In the genomic region with DNA sequence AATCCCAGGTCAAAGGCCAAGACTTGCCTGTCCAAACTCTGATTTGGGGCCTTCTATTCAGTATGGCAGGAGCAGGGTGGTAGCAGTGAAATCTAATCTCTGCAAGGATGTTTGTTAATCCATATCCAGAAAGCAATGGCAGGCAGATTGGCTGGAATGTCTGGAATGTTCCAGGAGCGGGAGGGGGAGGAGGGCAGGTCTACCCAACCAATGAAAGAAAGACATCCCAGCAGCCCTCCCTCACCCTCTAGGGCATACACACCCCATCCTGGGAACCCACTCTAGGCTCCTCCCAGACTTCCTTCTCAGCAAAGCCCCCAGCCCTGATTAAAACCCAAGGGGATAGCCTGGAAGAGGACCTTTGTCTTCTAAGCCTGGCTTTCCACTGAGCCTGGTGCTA, we compare ENCODE assay signal across 9 mouse cellular contexts. TPM values are rescaled to one million over a fixed set of nuclear protein-coding genes. Genes with fewer than 3 reads are reported as not detected.
A peak's percentile ranks its signal among the peaks of the same experiment; 100 is the strongest.
DNase-seq lines count a peak whose midpoint lies in the region; ATAC-seq and TF ChIP-seq lines count a peak whose summit lies in the region.
"Had no signal": no experiment of that assay in that cellular context is flagged by ENCODE, and none has a peak within 500 bp of the region (broad histone marks: within the 10 kb centered on the region; RNA-seq: fewer than 3 reads in every experiment).

No protein-coding gene starts in this region.

- H3K9ac ChIP-seq in midbrain, embryonic 12.5 days (replicated peaks) = no peak overlapping the region
- H3K9ac ChIP-seq in midbrain, embryonic 14.5 days (replicated peaks; ENCODE audit: low read length) = no peak overlapping the region; the same call in 1 of the 2 replicates
- peak overlapping the region; percentile 12; the same call in 1 of the 2 replicates for H3K9ac ChIP-seq in limb, embryonic 11.5 days (ENCODE audit: low read length)
- H3K9ac ChIP-seq in stomach, postnatal 0 days (ENCODE audit: low read length) = no peak overlapping the region

- H3K27me3 ChIP-seq in midbrain, embryonic 12.5 days = no peaks in the 10 kb centered on the region
- H3K27me3 ChIP-seq in midbrain, embryonic 14.5 days (ENCODE audit: control insufficient read depth, insufficient read depth, low read length) = no peaks in the 10 kb centered on the region
- no peaks in the 10 kb centered on the region for H3K27me3 ChIP-seq in limb, embryonic 11.5 days (ENCODE audit: control insufficient read depth, insufficient read depth, low read length)
- H3K27me3 ChIP-seq in stomach, postnatal 0 days (ENCODE audit: control insufficient read depth, insufficient read depth, low read length) = no peaks in the 10 kb centered on the region

- H3K27ac ChIP-seq in midbrain, embryonic 12.5 days (replicated peaks) = peak overlapping the region; percentile 46; the same call in 1 of the 2 replicates
- no peak overlapping the region for H3K27ac ChIP-seq in midbrain, embryonic 14.5 days (replicated peaks; ENCODE audit: low read depth, low read length)
- H3K27ac ChIP-seq in embryonic fibroblast, embryonic 13.5 days (ENCODE audit: insufficient read depth, low read length) = peak overlapping the region; percentile 52
- peak overlapping the region; percentile 47; the same call in 1 of the 2 replicates for H3K27ac ChIP-seq in limb, embryonic 11.5 days (replicated peaks; ENCODE audit: low read depth, low read length)
- 0 out of 2 replicates have a peak overlapping the region, but pooled peaks have one; percentile 35 for H3K27ac ChIP-seq in stomach, postnatal 0 days (replicated peaks)
- H3K27ac ChIP-seq in left cerebral cortex, adult 2 months = no peak overlapping the region

- H3K4me2 ChIP-seq in midbrain, embryonic 12.5 days (replicated peaks) = no peak overlapping the region
- H3K4me2 ChIP-seq in midbrain, embryonic 14.5 days (ENCODE audit: low read length) = no peak overlapping the region
- peak overlapping the region; percentile 28; the same call in 1 of the 2 replicates for H3K4me2 ChIP-seq in limb, embryonic 11.5 days (ENCODE audit: low read depth, severe bottlenecking)
- H3K4me2 ChIP-seq in stomach, postnatal 0 days (replicated peaks; ENCODE audit: low read depth) = no peak overlapping the region

- intact Hi-C loops in left cerebral cortex, adult 2 months (cut with DNase I) = loop anchor here (5.0 kb wide), 1 partner anchor 155 kb away; no protein-coding TSS in a partner anchor
- intact Hi-C loops in left cerebral cortex, postnatal 14 days (cut with DNase I) = no loop called here

- H3K36me3 ChIP-seq in midbrain, embryonic 12.5 days = peaks cover 32% of the 10 kb centered on the region
- peaks cover 7% of the 10 kb centered on the region for H3K36me3 ChIP-seq in midbrain, embryonic 14.5 days (ENCODE audit: control insufficient read depth, insufficient read depth, low read length)
- peaks cover 10% of the 10 kb centered on the region for H3K36me3 ChIP-seq in limb, embryonic 11.5 days (ENCODE audit: control insufficient read depth, insufficient read depth, low read length)
- no peaks in the 10 kb centered on the region for H3K36me3 ChIP-seq in stomach, postnatal 0 days (ENCODE audit: control insufficient read depth, insufficient read depth, low read length)

- no peak for DNase-seq in midbrain, embryonic 14.5 days
- DNase-seq in limb, embryonic 11.5 days (ENCODE audit: low spot score) = peak; percentile 59
- DNase-seq in stomach, postnatal 0 days (ENCODE audit: low spot score) = peak; percentile 45
- DNase-seq in left cerebral cortex, adult 2 months (ENCODE audit: extremely low spot score in 1 of 2, low spot score in 2 of 2) = no peak
- DNase-seq in cerebellum, postnatal 10 days = no peak
- DNase-seq in left cerebral cortex, postnatal 14 days (ENCODE audit: low spot score in 2 of 2) = no peak
- DNase-seq: adrenal gland, postnatal 36 days had no signal

- no peaks in the 10 kb centered on the region for H3K9me3 ChIP-seq in midbrain, embryonic 12.5 days
- H3K9me3 ChIP-seq in midbrain, embryonic 14.5 days (ENCODE audit: control insufficient read depth, low read length) = no peaks in the 10 kb centered on the region
- H3K9me3 ChIP-seq in limb, embryonic 11.5 days (ENCODE audit: control insufficient read depth, low read length) = no peaks in the 10 kb centered on the region
- H3K9me3 ChIP-seq in stomach, postnatal 0 days (ENCODE audit: control insufficient read depth, low read length) = no peaks in the 10 kb centered on the region

- 13% methylated on average over 1 of the region's 1 CpGs for WGBS in midbrain, embryonic 12.5 days
- WGBS in midbrain, embryonic 14.5 days = 23% methylated on average over 1 of the region's 1 CpGs
- WGBS in limb, embryonic 11.5 days = 17% methylated on average over 1 of the region's 1 CpGs
- 18% methylated on average over 1 of the region's 1 CpGs for WGBS in stomach, postnatal 0 days

- no peak for TF ChIP-seq CTCF in embryonic fibroblast, embryonic 13.5 days (IDR thresholded peaks at IDR 0.05; ENCODE audit: borderline replicate concordance, insufficient read depth, low read length)
- TF ChIP-seq CTCF in stomach, postnatal 0 days (IDR thresholded peaks at IDR 0.05; ENCODE audit: low read depth) = no peak
- no peak for TF ChIP-seq CTCF in left cerebral cortex, adult 2 months (IDR thresholded peaks at IDR 0.05)

- TF ChIP-seq EP300 in stomach, postnatal 0 days (optimal IDR thresholded peaks at IDR 0.05) = no peak

- H3K4me3 ChIP-seq in midbrain, embryonic 12.5 days = no peak overlapping the region
- H3K4me3 ChIP-seq in midbrain, embryonic 14.5 days (replicated peaks; ENCODE audit: low read depth, low read length) = no peak overlapping the region
- no peak overlapping the region for H3K4me3 ChIP-seq in embryonic fibroblast, embryonic 13.5 days (ENCODE audit: insufficient read depth, low read length)
- H3K4me3 ChIP-seq in limb, embryonic 11.5 days (ENCODE audit: low read depth, low read length) = no peak overlapping the region
- no peak overlapping the region for H3K4me3 ChIP-seq in stomach, postnatal 0 days (ENCODE audit: low read depth, low read length)
- no peak overlapping the region for H3K4me3 ChIP-seq in left cerebral cortex, adult 2 months

- H3K4me1 ChIP-seq in midbrain, embryonic 12.5 days = peaks cover 24% of the 10 kb centered on the region
- H3K4me1 ChIP-seq in midbrain, embryonic 14.5 days (ENCODE audit: control insufficient read depth, insufficient read depth, low read length) = 0 out of 2 replicates have a peak, but pooled peaks cover 3% of the 10 kb centered on the region
- peaks cover 9% of the 10 kb centered on the region; the same call in 1 of the 2 replicates for H3K4me1 ChIP-seq in embryonic fibroblast, embryonic 13.5 days (ENCODE audit: control insufficient read depth, insufficient read depth, low read length)
- H3K4me1 ChIP-seq in limb, embryonic 11.5 days (ENCODE audit: control insufficient read depth, insufficient read depth, low read length) = peaks cover 28% of the 10 kb centered on the region
- peaks cover 6% of the 10 kb centered on the region; the same call in 1 of the 2 replicates for H3K4me1 ChIP-seq in stomach, postnatal 0 days (replicated peaks; ENCODE audit: control insufficient read depth, insufficient read depth)

- no peak for TF ChIP-seq POLR2A in embryonic fibroblast, embryonic 13.5 days (IDR thresholded peaks at IDR 0.05; ENCODE audit: low read depth, low read length)

- ATAC-seq in midbrain, embryonic 12.5 days (ENCODE audit: low FRiP score, low read depth) = no peak
- no peak for ATAC-seq in midbrain, embryonic 14.5 days (ENCODE audit: low FRiP score, low TSS enrichment)
- peak; percentile 60; the same call in 1 of the 2 replicates for ATAC-seq in limb, embryonic 11.5 days (ENCODE audit: insufficient number of reproducible peaks, low FRiP score, low TSS enrichment, low read depth)
- peak; percentile 55 for ATAC-seq in stomach, postnatal 0 days (ENCODE audit: low FRiP score, low TSS enrichment)

RNA-seq across cellular contexts. Expression of gene Igf2bp1, which starts 23.3 kb away (rescaled TPM):
- 98.1 and 104 TPM in 2 replicates for polyA plus RNA-seq in midbrain, embryonic 12.5 days (2016; fragmentation: Nextera tagmentation; extraction: Ambion mirVana)
- 10.7 and 11.1 TPM in 2 replicates for polyA plus RNA-seq in midbrain, embryonic 14.5 days (2014; fragmentation: Nextera tagmentation; extraction: Ambion mirVana)
- 37.9 and 39.8 TPM in 2 replicates for polyA plus RNA-seq in embryonic fibroblast, embryonic 13.5 days (2011; ENCODE audit: insufficient read length, low read depth, missing spikeins)
- 106 and 116 TPM in 2 replicates for polyA plus RNA-seq in limb, embryonic 11.5 days (2014; fragmentation: Nextera tagmentation; extraction: Ambion mirVana)
- 4.3 and 5.2 TPM in 2 replicates for polyA plus RNA-seq in stomach, postnatal 0 days (2015; fragmentation: Nextera tagmentation; extraction: Ambion mirVana)
- under 1 TPM; 0.23 to 0.45 TPM for total RNA-seq in left cerebral cortex, adult 2 months (2021)
- total RNA-seq in left cerebral cortex, postnatal 14 days (2021) = under 1 TPM; 0.17 to 0.31 TPM

RNA-seq across cellular contexts. Expression of gene Gip, which starts 41.9 kb away (rescaled TPM):
- polyA plus RNA-seq in midbrain, embryonic 12.5 days (2016; fragmentation: Nextera tagmentation; extraction: Ambion mirVana) = not detected in 2 replicates
- not detected in 2 replicates for polyA plus RNA-seq in midbrain, embryonic 14.5 days (2014; fragmentation: Nextera tagmentation; extraction: Ambion mirVana)
- not detected in 2 replicates for polyA plus RNA-seq in embryonic fibroblast, embryonic 13.5 days (2011; ENCODE audit: insufficient read length, low read depth, missing spikeins)
- polyA plus RNA-seq in limb, embryonic 11.5 days (2014; fragmentation: Nextera tagmentation; extraction: Ambion mirVana) = not detected in 2 replicates
- 1.8 and 3.2 TPM in 2 replicates for polyA plus RNA-seq in stomach, postnatal 0 days (2015; fragmentation: Nextera tagmentation; extraction: Ambion mirVana)
- total RNA-seq in left cerebral cortex, adult 2 months (2021) = not detected
- not detected for total RNA-seq in left cerebral cortex, postnatal 14 days (2021)
- total RNA-seq: adrenal gland, postnatal 36 days had no signal

RNA-seq across cellular contexts. Expression of gene Snf8, which starts 52.2 kb away (rescaled TPM):
- polyA plus RNA-seq in midbrain, embryonic 12.5 days (2016; fragmentation: Nextera tagmentation; extraction: Ambion mirVana) = 111 and 126 TPM in 2 replicates
- polyA plus RNA-seq in midbrain, embryonic 14.5 days (2014; fragmentation: Nextera tagmentation; extraction: Ambion mirVana) = 45.3 and 77.5 TPM in 2 replicates
- 68.4 and 71.9 TPM in 2 replicates for polyA plus RNA-seq in embryonic fibroblast, embryonic 13.5 days (2011; ENCODE audit: insufficient read length, low read depth, missing spikeins)
- 38.3 and 39.1 TPM in 2 replicates for polyA plus RNA-seq in limb, embryonic 11.5 days (2014; fragmentation: Nextera tagmentation; extraction: Ambion mirVana)
- polyA plus RNA-seq in stomach, postnatal 0 days (2015; fragmentation: Nextera tagmentation; extraction: Ambion mirVana) = 76.0 and 83.0 TPM in 2 replicates
- 100 to 1,000 TPM; 102 to 103 TPM for total RNA-seq in left cerebral cortex, adult 2 months (2021)
- total RNA-seq in left cerebral cortex, postnatal 14 days (2021) = 10 to 100 TPM; 87.6 to 90.0 TPM

Comparison
In these comparisons a context has a peak if more than half of its experiments do, and no peak if none do; other contexts are left out.
1. H3K27ac ChIP-seq: peak in midbrain, embryonic 12.5 days (single experiment), embryonic fibroblast, embryonic 13.5 days (single experiment), limb, embryonic 11.5 days (single experiment) and stomach, postnatal 0 days (single experiment); none in midbrain, embryonic 14.5 days (single experiment) and left cerebral cortex, adult 2 months (single experiment).
2. ATAC-seq: peak in limb, embryonic 11.5 days (single experiment) and stomach, postnatal 0 days (single experiment); none in midbrain, embryonic 12.5 days (single experiment) and midbrain, embryonic 14.5 days (single experiment).
3. DNase-seq: peak in limb, embryonic 11.5 days (single experiment) and stomach, postnatal 0 days (single experiment); none in midbrain, embryonic 14.5 days (single experiment), left cerebral cortex, adult 2 months (0 of 2), cerebellum, postnatal 10 days (0 of 2) and left cerebral cortex, postnatal 14 days (0 of 2).